Mouse (Mus musculus): ENCODE data around the gene Cstf3. TPM values are rescaled to one million over a fixed set of nuclear protein-coding genes. Genes with fewer than 3 reads are reported as not detected.

The Cstf3 gene
- total RNA-seq, 1 experiment: 31.8 TPM

DNA sequence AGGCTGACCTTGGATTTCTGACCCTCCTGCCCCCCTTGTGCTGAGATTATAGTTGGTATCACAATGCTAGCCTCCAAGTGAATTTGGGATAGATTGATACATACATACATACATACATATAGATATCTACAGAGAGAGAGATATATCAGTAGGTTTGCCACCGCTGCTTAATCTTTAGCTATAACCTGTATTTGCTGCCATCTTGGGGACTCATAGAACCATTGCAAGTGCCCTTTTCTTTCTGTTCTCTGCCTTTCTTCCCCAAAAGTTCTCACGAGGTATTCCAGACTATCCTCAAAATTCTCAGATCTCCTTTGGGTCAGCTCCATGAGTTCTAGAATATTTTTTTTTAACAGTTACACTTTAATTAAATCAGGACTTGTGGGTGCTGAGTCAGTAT, 4.7 kb upstream of the Cstf3 start:
- DNase-seq (ENCODE audit: low read depth, low spot score): no peak
- Histone ChIP-seq H3K27ac (ENCODE audit: insufficient read depth, low read depth, low read length, poor library complexity, severe bottlenecking) (no peak overlapping the region), H3K4me1 (ENCODE audit: control insufficient read depth in 2 of 2, insufficient read depth in 2 of 2, low read length in 2 of 2, poor library complexity in 1 of 2) (peaks cover 2 to 4% of the 10 kb centered on the region in 2 experiments; a peak in 2 of 4 replicates), H3K9me3 (ENCODE audit: control insufficient read depth, insufficient read depth, low read depth, low read length) (no peaks in the 10 kb centered on the region), H3K4me3 (ENCODE audit: insufficient read depth in 1 of 2, low read depth in 1 of 2, low read length in 2 of 2, poor library complexity in 1 of 2, severe bottlenecking in 1 of 2) (no peak overlapping the region), H3K36me3 (ENCODE audit: control insufficient read depth, insufficient read depth, low read length, poor library complexity, severe bottlenecking) (no peaks in the 10 kb centered on the region), H3K9ac (ENCODE audit: insufficient read depth, low read depth, low read length, poor library complexity, severe bottlenecking) (no peak overlapping the region)
- no peak for TF ChIP-seq CHD2 (IDR thresholded peaks at IDR 0.05; ENCODE audit: low read depth, low read length)
- in situ Hi-C loops (cut with MboI; ENCODE audit: low sequenced_read_pairs in 2 of 2, unreplicated experiment in 2 of 2): no loop called here

DNA sequence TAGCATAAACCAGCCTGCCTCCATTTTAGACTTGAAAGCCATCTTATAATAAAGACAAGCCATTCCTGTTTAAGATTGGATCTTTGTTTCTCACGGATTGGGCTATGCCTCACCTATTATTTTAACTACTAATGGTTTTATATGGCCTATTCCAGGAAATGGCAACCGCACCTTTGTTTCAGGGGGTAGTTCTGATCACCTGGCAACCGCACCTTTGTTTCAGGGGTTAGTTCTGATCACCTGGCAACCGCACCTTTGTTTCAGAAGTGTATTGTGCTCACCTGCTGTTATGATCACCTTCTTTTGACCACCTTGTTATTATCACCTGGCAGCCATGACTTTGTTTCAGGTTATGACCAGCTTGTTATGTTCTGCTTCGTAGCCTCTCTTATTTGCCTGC, 1.8 kb upstream of the Cstf3 start:
- TF ChIP-seq ZC3H11A (IDR thresholded peaks at IDR 0.05; ENCODE audit: borderline replicate concordance, low read depth, low read length): no peak
- no peak for TF ChIP-seq ZNF384 (IDR thresholded peaks at IDR 0.05; ENCODE audit: low read depth, low read length)
- no peak for TF ChIP-seq HCFC1 (IDR thresholded peaks at IDR 0.05; ENCODE audit: borderline replicate concordance, insufficient read depth, low read length)
- no peak for TF ChIP-seq MAFK (IDR thresholded peaks at IDR 0.05; ENCODE audit: insufficient read depth, low read depth, low read length)
- TF ChIP-seq CHD2 (IDR thresholded peaks at IDR 0.05; ENCODE audit: low read depth, low read length): no peak
- in situ Hi-C loops (cut with MboI; ENCODE audit: low sequenced_read_pairs in 2 of 2, unreplicated experiment in 2 of 2): no loop called here
- 0 out of 4 replicates have a peak overlapping the region, but pooled peaks of 1 of the 2 experiments have one; percentile 78 for H3K4me3 ChIP-seq (ENCODE audit: insufficient read depth in 1 of 2, low read depth in 1 of 2, low read length in 2 of 2, poor library complexity in 1 of 2, severe bottlenecking in 1 of 2)
- H3K36me3 ChIP-seq (ENCODE audit: control insufficient read depth, insufficient read depth, low read length, poor library complexity, severe bottlenecking): no peaks in the 10 kb centered on the region
- H3K9ac ChIP-seq (ENCODE audit: insufficient read depth, low read depth, low read length, poor library complexity, severe bottlenecking): no peak overlapping the region
- no peak overlapping the region for H3K27ac ChIP-seq (ENCODE audit: insufficient read depth, low read depth, low read length, poor library complexity, severe bottlenecking)
- H3K4me1 ChIP-seq (ENCODE audit: control insufficient read depth in 2 of 2, insufficient read depth in 2 of 2, low read length in 2 of 2, poor library complexity in 1 of 2): peaks cover 4% of the 10 kb centered on the region in 2 experiments; a peak in 2 of 4 replicates
- H3K9me3 ChIP-seq (ENCODE audit: control insufficient read depth, insufficient read depth, low read depth, low read length): no peaks in the 10 kb centered on the region
- peak; percentile 70 for DNase-seq (ENCODE audit: low read depth, low spot score)

- Histone ChIP-seq H3K27ac (ENCODE audit: insufficient read depth, low read depth, low read length, poor library complexity, severe bottlenecking) (peak overlapping the region; percentile 85), H3K4me1 (ENCODE audit: control insufficient read depth in 2 of 2, insufficient read depth in 2 of 2, low read length in 2 of 2, poor library complexity in 1 of 2) (peaks cover 4% of the 10 kb centered on the region in 2 experiments; a peak in 2 of 4 replicates), H3K9me3 (ENCODE audit: control insufficient read depth, insufficient read depth, low read depth, low read length) (no peaks in the 10 kb centered on the region), H3K4me3 (ENCODE audit: insufficient read depth in 1 of 2, low read depth in 1 of 2, low read length in 2 of 2, poor library complexity in 1 of 2, severe bottlenecking in 1 of 2) (peak overlapping the region; percentile 81 to 99), H3K9ac (ENCODE audit: insufficient read depth, low read depth, low read length, poor library complexity, severe bottlenecking) (peak overlapping the region; percentile 85), H3K36me3 (ENCODE audit: control insufficient read depth, insufficient read depth, low read length, poor library complexity, severe bottlenecking) (no peaks in the 10 kb centered on the region)
- TF ChIP-seq MAFK (IDR thresholded peaks at IDR 0.05; ENCODE audit: insufficient read depth, low read depth, low read length): no peak
- no peak for TF ChIP-seq CHD2 (IDR thresholded peaks at IDR 0.05; ENCODE audit: low read depth, low read length)
- TF ChIP-seq ZNF384 (IDR thresholded peaks at IDR 0.05; ENCODE audit: low read depth, low read length): no peak
- no peak for TF ChIP-seq ZC3H11A (IDR thresholded peaks at IDR 0.05; ENCODE audit: borderline replicate concordance, low read depth, low read length)
- no peak for TF ChIP-seq HCFC1 (IDR thresholded peaks at IDR 0.05; ENCODE audit: borderline replicate concordance, insufficient read depth, low read length)
- DNase-seq (ENCODE audit: low read depth, low spot score): no peak
- in situ Hi-C loops (cut with MboI; ENCODE audit: low sequenced_read_pairs in 2 of 2, unreplicated experiment in 2 of 2): no loop called here
Observed at GRCm38 (mm10) chr2:104590829-104591117, 450 bp downstream of the Cstf3 start.

- in situ Hi-C loops (cut with MboI; ENCODE audit: low sequenced_read_pairs in 2 of 2, unreplicated experiment in 2 of 2): no loop called here
- peak overlapping the region; percentile 85; the same call in 1 of the 2 replicates for H3K27ac ChIP-seq (ENCODE audit: insufficient read depth, low read depth, low read length, poor library complexity, severe bottlenecking)
- H3K4me3 ChIP-seq (ENCODE audit: insufficient read depth in 1 of 2, low read depth in 1 of 2, low read length in 2 of 2, poor library complexity in 1 of 2, severe bottlenecking in 1 of 2): peak overlapping the region; percentile 81 to 99
- H3K9ac ChIP-seq (ENCODE audit: insufficient read depth, low read depth, low read length, poor library complexity, severe bottlenecking): peak overlapping the region; percentile 85
- no peak for DNase-seq (ENCODE audit: low read depth, low spot score)
- no peaks in the 10 kb centered on the region for H3K9me3 ChIP-seq (ENCODE audit: control insufficient read depth, insufficient read depth, low read depth, low read length)
- TF ChIP-seq ZNF384 (IDR thresholded peaks at IDR 0.05; ENCODE audit: low read depth, low read length): no peak
- TF ChIP-seq CHD2 (IDR thresholded peaks at IDR 0.05; ENCODE audit: low read depth, low read length): no peak
- TF ChIP-seq HCFC1 (IDR thresholded peaks at IDR 0.05; ENCODE audit: borderline replicate concordance, insufficient read depth, low read length): no peak
- TF ChIP-seq MAFK (IDR thresholded peaks at IDR 0.05; ENCODE audit: insufficient read depth, low read depth, low read length): no peak
- no peak for TF ChIP-seq ZC3H11A (IDR thresholded peaks at IDR 0.05; ENCODE audit: borderline replicate concordance, low read depth, low read length)
- H3K4me1 ChIP-seq (ENCODE audit: control insufficient read depth in 2 of 2, insufficient read depth in 2 of 2, low read length in 2 of 2, poor library complexity in 1 of 2): peaks cover 4% of the 10 kb centered on the region in 2 experiments; a peak in 2 of 4 replicates
- H3K36me3 ChIP-seq (ENCODE audit: control insufficient read depth, insufficient read depth, low read length, poor library complexity, severe bottlenecking): no peaks in the 10 kb centered on the region
Observed at GRCm38 (mm10) chr2:104591141-104591540, 818 bp downstream of the Cstf3 start.

DNA sequence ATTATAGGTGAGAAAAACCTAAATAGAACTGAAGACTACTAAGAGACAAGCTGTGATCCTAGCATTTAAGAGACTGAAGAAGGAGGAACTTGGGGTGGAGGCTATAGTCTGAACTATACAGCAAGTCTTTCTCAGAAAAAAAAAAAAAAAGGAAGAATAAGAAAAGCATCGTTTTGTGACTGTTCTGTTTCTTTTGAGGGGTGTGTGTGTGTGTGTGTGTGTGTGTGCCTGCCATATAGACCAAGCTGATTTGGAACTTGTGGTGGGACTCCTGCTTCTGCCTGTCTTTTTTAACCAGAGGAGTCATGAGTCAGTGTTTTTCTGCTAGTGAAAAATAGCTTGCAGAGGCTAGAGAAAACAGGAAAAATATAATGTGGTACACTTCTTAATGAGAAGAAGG, 4.7 kb downstream of the Cstf3 start:
- in situ Hi-C loops (cut with MboI; ENCODE audit: low sequenced_read_pairs in 2 of 2, unreplicated experiment in 2 of 2): no loop called here
- no peak for TF ChIP-seq HCFC1 (IDR thresholded peaks at IDR 0.05; ENCODE audit: borderline replicate concordance, insufficient read depth, low read length)
- no peak for TF ChIP-seq ZNF384 (IDR thresholded peaks at IDR 0.05; ENCODE audit: low read depth, low read length)
- no peak for TF ChIP-seq CHD2 (IDR thresholded peaks at IDR 0.05; ENCODE audit: low read depth, low read length)
- TF ChIP-seq MAFK (IDR thresholded peaks at IDR 0.05; ENCODE audit: insufficient read depth, low read depth, low read length): no peak
- TF ChIP-seq ZC3H11A (IDR thresholded peaks at IDR 0.05; ENCODE audit: borderline replicate concordance, low read depth, low read length): no peak
- H3K4me3 ChIP-seq (ENCODE audit: insufficient read depth in 1 of 2, low read depth in 1 of 2, low read length in 2 of 2, poor library complexity in 1 of 2, severe bottlenecking in 1 of 2): no peak overlapping the region

More for the DNA sequence above, 4.7 kb downstream of the Cstf3 start:
- H3K27ac ChIP-seq (ENCODE audit: insufficient read depth, low read depth, low read length, poor library complexity, severe bottlenecking): no peak overlapping the region
- no peaks in the 10 kb centered on the region for H3K36me3 ChIP-seq (ENCODE audit: control insufficient read depth, insufficient read depth, low read length, poor library complexity, severe bottlenecking)
- no peak for DNase-seq (ENCODE audit: low read depth, low spot score)
- H3K9me3 ChIP-seq (ENCODE audit: control insufficient read depth, insufficient read depth, low read depth, low read length): no peaks in the 10 kb centered on the region
- peaks cover 0 to 2% of the 10 kb centered on the region in 2 experiments; a peak in 1 of 4 replicates for H3K4me1 ChIP-seq (ENCODE audit: control insufficient read depth in 2 of 2, insufficient read depth in 2 of 2, low read length in 2 of 2, poor library complexity in 1 of 2)
- no peak overlapping the region for H3K9ac ChIP-seq (ENCODE audit: insufficient read depth, low read depth, low read length, poor library complexity, severe bottlenecking)

Measured in ES-E14 (cell line).